Mouse (Mus musculus) stomach, postnatal 0 days (tissue): ENCODE results near the gene Qrich1. TPM values are rescaled to one million over a fixed set of nuclear protein-coding genes. Genes with fewer than 3 reads are reported as not detected.

Source experiments
- ATAC-seq: fragments of 200-750 bp; cut with Nextera tagmentation; 2 replicates; pipeline ENCODE4 v1.8.0; 2017; ENCODE audit not compliant: low FRiP score, low TSS enrichment
- DNase-seq: peaks from one replicate; pipeline ENCODE4 v3.0.0-alpha.2; 2016; ENCODE audit warnings: low spot score
- H3K27ac ChIP-seq: fragments of 300-500 bp; sonication (generic); replicated peaks from 2 replicates; pipeline ENCODE4 v1.5.1; 2014; ENCODE audit warnings: mild to moderate bottlenecking, control low read depth
- H3K27me3 ChIP-seq: fragments of 300-500 bp; sonication (generic); 2 replicates; pipeline ENCODE4 v1.6.1; 2014; ENCODE audit warnings: low read length; ENCODE audit not compliant: control insufficient read depth, insufficient read depth
- H3K36me3 ChIP-seq: fragments of 300-500 bp; sonication (generic); 2 replicates; pipeline ENCODE4 v1.6.1; 2014; ENCODE audit warnings: low read length, mixed read lengths; ENCODE audit not compliant: control insufficient read depth, insufficient read depth
- H3K4me1 ChIP-seq: fragments of 300-500 bp; sonication (generic); replicated peaks from 2 replicates; pipeline ENCODE4 v1.6.1; 2014; ENCODE audit warnings: antibody characterized with exemption; ENCODE audit not compliant: control insufficient read depth, insufficient read depth
- H3K4me2 ChIP-seq: fragments of 300-500 bp; sonication (generic); replicated peaks from 2 replicates; pipeline ENCODE4 v1.6.1; 2014; ENCODE audit warnings: low read depth, mild to moderate bottlenecking, control low read depth, moderate library complexity
- H3K4me3 ChIP-seq: fragments of 300-500 bp; sonication (generic); 2 replicates; pipeline ENCODE4 v1.5.1; 2014; ENCODE audit warnings: low read depth, low read length, control low read depth
- H3K9ac ChIP-seq: fragments of 300-500 bp; sonication (generic); 2 replicates; pipeline ENCODE4 v1.6.1; 2014; ENCODE audit warnings: mild to moderate bottlenecking, low read length, control low read depth, mixed read lengths
- H3K9me3 ChIP-seq: fragments of 300-500 bp; sonication (generic); 2 replicates; pipeline ENCODE4 v1.6.1; 2016; ENCODE audit warnings: low read length; ENCODE audit not compliant: control insufficient read depth
- CTCF ChIP-seq: IDR thresholded peaks from 2 replicates; pipeline ENCODE4 v1.5.1; 2016; ENCODE audit warnings: antibody characterized with exemption, low read depth, mild to moderate bottlenecking, moderate library complexity
- EP300 ChIP-seq: optimal IDR thresholded peaks from 2 replicates; pipeline ENCODE3; 2016; ENCODE audit warnings: antibody characterized with exemption
- WGBS: fragments of 180-500 bp; shearing (Covaris S2); extraction: QIAGEN DNeasy Blood & Tissue Kit; methylation state at CpG from one replicate; pipeline ENCODE4 v1.1.7; 2014; 5-methylcytosine and 5-hydroxymethylcytosine counted together
- polyA plus RNA-seq: library from polyadenylated mRNA; unstranded; fragments of >200 nt; fragmentation: Nextera tagmentation; extraction: Ambion mirVana; gene quantifications from 2 replicates; pipeline ENCODE4 v1.2.1, GENCODE M21; 2015

The Qrich1 gene
- polyA plus RNA-seq, 1 experiment from 2014 or later, result 47.7 TPM

DNA sequence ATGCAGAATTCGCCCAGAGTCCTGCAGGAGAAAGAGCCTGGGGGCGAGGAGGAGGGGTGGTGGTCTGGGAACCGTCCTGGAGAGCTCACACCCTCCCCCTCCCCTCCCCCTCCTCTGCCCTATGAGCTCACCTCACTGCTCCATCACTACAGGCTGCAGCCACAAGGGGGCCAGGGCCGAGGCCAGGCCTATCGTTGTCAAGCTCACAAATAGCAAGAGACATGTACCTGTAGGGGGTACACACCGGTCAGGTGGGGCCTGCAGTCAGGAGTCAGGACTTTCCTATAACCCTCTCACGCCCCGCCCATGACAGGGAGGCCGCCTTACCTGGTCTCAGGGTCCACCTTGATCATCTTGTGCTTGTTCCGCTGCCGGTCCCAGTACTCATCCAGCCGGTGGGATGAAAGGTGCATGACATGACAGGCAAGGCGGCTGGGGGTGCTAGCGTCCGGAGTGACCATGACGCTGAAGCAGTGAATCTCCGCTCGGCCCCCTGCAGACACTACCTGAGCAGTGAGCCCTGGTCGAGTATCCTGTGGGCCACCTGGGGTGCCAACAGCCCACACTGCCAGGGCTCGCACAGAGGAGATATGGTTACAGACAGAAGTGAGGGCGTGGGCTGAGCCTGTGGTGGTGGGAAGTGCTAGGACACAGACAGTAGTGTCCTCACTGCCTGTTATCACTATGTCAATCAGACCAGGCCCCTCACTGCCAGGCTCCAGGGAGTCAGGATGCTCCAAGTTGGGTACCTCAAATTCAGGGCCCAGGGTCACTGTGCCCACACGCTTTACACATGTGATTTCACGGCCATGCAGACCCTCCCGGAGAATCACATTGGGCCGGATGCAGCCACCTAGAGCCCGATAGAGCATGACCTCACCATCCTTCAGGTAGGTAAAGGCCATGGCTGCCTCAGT, 57.4 kb downstream of the Qrich1 start:
- H3K27me3 ChIP-seq, result no peaks in the 10 kb centered on the region
- H3K27ac ChIP-seq, result no peak overlapping the region
- H3K9me3 ChIP-seq, result no peaks in the 10 kb centered on the region
- no peak overlapping the region for H3K4me3 ChIP-seq
- H3K9ac ChIP-seq, result no peak overlapping the region
- peaks cover 21% of the 10 kb centered on the region for H3K36me3 ChIP-seq
- no peak overlapping the region for H3K4me2 ChIP-seq
- 58% methylated on average over 26 of the region's 26 CpGs for WGBS
- ATAC-seq, result 0 out of 2 replicates have a peak, but pooled peaks have one; percentile 10
- TF ChIP-seq EP300 (no peak), CTCF (peak; percentile 80)
- 0 out of 2 replicates have a peak, but pooled peaks cover 2% of the 10 kb centered on the region for H3K4me1 ChIP-seq
- peak; percentile 85 for DNase-seq

DNA sequence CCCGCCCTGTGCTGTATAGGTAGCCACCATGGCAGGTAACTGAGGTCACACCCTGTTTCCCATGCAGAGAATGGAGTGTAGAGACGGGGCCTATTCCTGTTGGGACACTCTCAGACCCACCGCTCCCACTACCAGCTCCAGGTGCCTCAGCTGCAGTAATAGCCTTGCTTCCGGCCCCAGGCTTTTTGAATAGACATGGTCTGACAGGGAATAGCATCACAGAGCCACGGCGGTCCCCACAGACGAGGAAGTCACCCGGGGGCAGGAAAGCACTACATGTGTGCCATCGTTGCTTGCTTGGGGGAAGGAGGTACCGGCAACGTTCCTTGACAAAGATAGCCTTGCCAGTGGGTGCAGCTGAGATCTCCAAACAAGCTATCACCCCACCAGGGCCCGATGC, 58.3 kb downstream of the Qrich1 start:
- DNase-seq, result no peak
- WGBS, result 93% methylated on average over 12 of the region's 12 CpGs

DNA sequence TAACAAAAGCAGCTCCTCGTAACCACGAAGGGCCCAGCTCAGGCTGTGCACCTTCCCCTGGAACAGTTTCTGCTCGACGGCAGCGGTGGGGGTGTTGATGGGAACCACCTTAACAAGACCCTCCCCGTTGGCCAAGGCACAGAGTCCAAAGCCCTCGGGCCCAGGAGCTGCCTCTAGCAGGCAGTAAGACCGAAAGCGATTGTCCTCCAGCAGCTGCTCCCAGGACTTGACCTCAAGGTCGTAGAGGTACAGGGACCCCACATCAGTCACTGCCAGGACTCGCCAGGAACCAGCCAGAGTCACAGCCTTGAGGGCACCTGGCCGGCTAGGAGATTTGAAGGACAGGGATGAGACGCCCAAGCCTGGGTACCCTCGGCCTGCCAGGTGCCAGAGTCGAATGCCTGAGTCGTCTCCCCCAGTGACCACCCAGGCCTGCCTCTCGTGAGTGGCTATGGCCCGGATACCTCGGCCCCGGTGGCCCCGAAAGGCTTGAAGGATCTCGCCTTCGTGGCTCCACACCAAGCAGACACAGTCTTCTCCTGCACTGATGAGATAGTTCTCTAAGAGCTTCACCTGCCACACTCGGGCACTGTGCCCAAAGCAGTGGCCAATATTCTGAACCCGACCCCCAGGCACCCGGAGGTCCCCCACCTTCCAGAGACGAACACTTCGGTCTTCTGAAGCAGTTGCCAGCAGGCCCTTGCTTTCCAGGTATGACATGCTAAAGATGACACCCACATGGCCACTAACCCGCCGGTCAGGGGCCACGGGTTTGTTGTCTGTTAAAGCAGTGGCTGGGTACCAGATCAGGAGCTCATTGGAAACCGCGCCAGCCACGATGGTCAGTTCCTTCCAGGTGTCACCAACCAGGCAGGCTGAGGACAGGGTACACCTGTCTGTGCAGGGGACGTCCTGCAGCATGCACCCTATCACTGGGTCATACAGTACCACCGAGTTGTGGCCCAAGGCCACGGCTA, 59.0 kb downstream of the Qrich1 start:
- Histone ChIP-seq H3K4me2 (no peak overlapping the region), H3K9ac (no peak overlapping the region), H3K27ac (no peak overlapping the region), H3K4me1 (0 out of 2 replicates have a peak, but pooled peaks cover 2% of the 10 kb centered on the region), H3K36me3 (peaks cover 21% of the 10 kb centered on the region), H3K4me3 (no peak overlapping the region), H3K9me3 (no peaks in the 10 kb centered on the region), H3K27me3 (no peaks in the 10 kb centered on the region)
- ATAC-seq, result no peak
- 73% methylated on average over 37 of the region's 37 CpGs for WGBS
- no peak for DNase-seq
- no peak for TF ChIP-seq EP300
- TF ChIP-seq CTCF, result no peak

More for the DNA sequence above, 58.3 kb downstream of the Qrich1 start:
- H3K9me3 ChIP-seq, result no peaks in the 10 kb centered on the region
- ATAC-seq, result no peak
- TF ChIP-seq CTCF (no peak), EP300 (no peak)
- no peak overlapping the region for H3K27ac ChIP-seq
- no peak overlapping the region for H3K9ac ChIP-seq
- H3K36me3 ChIP-seq, result peaks cover 21% of the 10 kb centered on the region
- H3K4me3 ChIP-seq, result no peak overlapping the region
- H3K4me1 ChIP-seq, result 0 out of 2 replicates have a peak, but pooled peaks cover 2% of the 10 kb centered on the region
- H3K27me3 ChIP-seq, result no peaks in the 10 kb centered on the region
- H3K4me2 ChIP-seq, result no peak overlapping the region

DNA sequence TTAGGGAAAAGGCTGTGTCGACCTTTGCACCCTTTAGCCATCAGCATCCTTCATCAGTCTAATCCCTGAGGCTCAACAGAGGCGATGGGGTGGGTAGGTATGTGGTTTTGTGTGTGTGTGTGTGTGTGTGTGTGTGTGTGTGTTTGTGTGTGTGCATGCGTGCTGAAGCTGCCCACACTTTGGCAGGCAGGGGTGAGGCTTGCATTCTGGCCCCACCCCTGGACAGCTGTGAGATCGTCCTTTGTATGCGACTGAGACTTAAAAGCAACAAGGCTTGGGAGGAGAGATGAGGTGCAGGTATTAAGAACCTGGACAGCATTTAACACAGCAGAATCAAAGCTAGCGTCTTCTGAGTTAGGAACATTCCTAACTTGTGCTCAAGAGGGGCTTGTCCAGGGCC, 60.4 kb downstream of the Qrich1 start:
- no peaks in the 10 kb centered on the region for H3K9me3 ChIP-seq
- H3K36me3 ChIP-seq, result peaks cover 15% of the 10 kb centered on the region
- ATAC-seq (no peak), DNase-seq (no peak)
- 36% methylated on average over 6 of the region's 6 CpGs for WGBS
- H3K9ac ChIP-seq, result peak overlapping the region; percentile 43; the same call in 1 of the 2 replicates
- H3K4me3 ChIP-seq, result no peak overlapping the region
- H3K4me2 ChIP-seq, result peak overlapping the region; percentile 78
- no peak for TF ChIP-seq EP300
- no peak for TF ChIP-seq CTCF
- H3K4me1 ChIP-seq, result 0 out of 2 replicates have a peak, but pooled peaks cover 2% of the 10 kb centered on the region
- H3K27me3 ChIP-seq, result no peaks in the 10 kb centered on the region
- no peak overlapping the region for H3K27ac ChIP-seq

DNA sequence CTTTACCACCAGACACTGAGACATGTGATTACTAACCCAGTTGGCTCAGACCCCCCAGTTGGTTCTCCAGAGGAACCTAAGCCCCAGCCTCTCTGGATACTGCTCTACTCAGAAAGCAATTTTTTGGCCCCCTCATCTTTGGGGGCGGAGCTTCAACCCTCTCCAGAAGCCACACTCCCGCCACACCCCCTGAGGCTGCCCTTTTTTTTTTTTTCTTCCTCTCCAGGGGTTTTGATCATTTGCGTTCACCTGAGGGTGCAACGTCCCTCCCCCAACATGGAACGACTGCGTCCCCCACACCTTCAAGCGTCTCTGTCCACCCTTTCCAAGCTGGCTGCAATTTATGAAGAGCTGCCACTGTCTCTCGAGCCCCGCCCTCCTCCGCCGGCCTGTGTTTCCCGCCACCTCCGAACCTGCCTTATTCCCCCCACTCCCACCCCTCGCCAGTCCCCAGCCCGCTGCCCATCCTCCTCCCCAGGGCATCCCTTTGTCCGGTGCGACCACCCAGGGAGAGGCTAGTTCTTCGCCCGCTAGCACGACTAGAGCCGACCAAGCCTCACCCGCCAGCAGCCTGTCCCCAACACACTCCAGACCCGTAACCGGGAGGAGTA, 61.4 kb downstream of the Qrich1 start:
- Histone ChIP-seq H3K27ac (peak overlapping the region; percentile 86), H3K9ac (peak overlapping the region; percentile 85), H3K4me2 (peak overlapping the region; percentile 78), H3K36me3 (peaks cover 6% of the 10 kb centered on the region), H3K9me3 (no peaks in the 10 kb centered on the region), H3K4me1 (0 out of 2 replicates have a peak, but pooled peaks cover 2% of the 10 kb centered on the region), H3K4me3 (peak overlapping the region; percentile 50), H3K27me3 (no peaks in the 10 kb centered on the region)
- peak; percentile 63 for DNase-seq
- TF ChIP-seq CTCF (no peak), EP300 (no peak)
- under 1% methylated on average over 24 of the region's 24 CpGs for WGBS
- ATAC-seq, result no peak; the same call in 1 of the 2 replicates
